Mouse (Mus musculus): Measurements from ENCODE around the gene Osbpl9. TPM values are rescaled to one million over a fixed set of nuclear protein-coding genes. Genes with fewer than 3 reads are reported as not detected.

Osbpl9 gene
- total and polyA plus RNA-seq, 3 experiments = 55.5 to 73.5 (median 59.2) TPM

DNA sequence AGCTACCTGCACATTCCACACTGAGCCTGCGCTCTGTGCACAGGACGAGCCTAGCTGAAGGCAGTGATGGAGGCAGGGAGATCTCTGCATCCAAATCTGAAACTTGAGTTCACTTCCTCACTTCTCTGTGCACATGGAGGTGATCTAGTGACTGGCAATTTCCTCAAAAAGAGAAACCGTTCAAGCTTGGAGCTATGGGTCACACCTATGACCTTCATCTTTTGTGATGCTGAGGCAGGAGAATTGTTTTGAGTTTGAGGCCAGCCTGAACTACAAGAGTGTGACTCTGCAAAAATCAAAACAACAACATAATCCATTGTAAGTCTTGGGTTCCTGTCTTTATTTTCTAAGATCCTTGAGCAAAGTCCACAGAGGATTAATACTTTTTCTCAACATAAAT is 128.8 kb downstream of the Osbpl9 start:
- Histone ChIP-seq H3K4me1 (ENCODE audit: control insufficient read depth in 1 of 2, insufficient read depth in 2 of 2) (peaks cover 4 to 13% of the 10 kb centered on the region in 2 experiments; a peak in 3 of 4 replicates), H3K9ac (ENCODE audit: insufficient read depth, low read depth) (no peak overlapping the region), H3K79me2 (replicated peaks; ENCODE audit: control insufficient read depth, extremely low read depth, insufficient read depth, poor library complexity, severe bottlenecking) (no peaks in the 10 kb centered on the region), H3K36me3 (replicated peaks in 1 of 2; ENCODE audit: control insufficient read depth in 1 of 2, insufficient read depth in 1 of 2, low read length in 1 of 2) (peaks cover 44 to 66% of the 10 kb centered on the region in 2 experiments), H3K4me3 (replicated peaks in 1 of 3; ENCODE audit: low read depth in 2 of 3, low read length in 2 of 3, poor library complexity in 1 of 3) (no peak overlapping the region), H3K9me3 (replicated peaks; ENCODE audit: low read length) (no peaks in the 10 kb centered on the region), H3K4me2 (ENCODE audit: insufficient read depth, low read depth, poor library complexity, severe bottlenecking) (no peak overlapping the region), H3K27me3 (replicated peaks) (no peaks in the 10 kb centered on the region), H3K27ac (ENCODE audit: insufficient read depth, low read depth) (no peak overlapping the region)
- no peak for DNase-seq (ENCODE audit: extremely low read depth)
- in situ Hi-C loops (cut with MboI; ENCODE audit: low pct_ligation_motif_present, low pct_unique_long_range_greater_than_20kb, low sequenced_read_pairs) (no loop called here), dilution Hi-C loops (cut with MboI; ENCODE audit: extremely low pct_ligation_motif_present, extremely low pct_unique_long_range_greater_than_20kb, low sequenced_read_pairs) (no loop called here)
- TF ChIP-seq TBP (conservative IDR thresholded peaks at IDR 0.05; ENCODE audit: low read depth, low read length) = no peak
- no peak for TF ChIP-seq CHD1 (IDR thresholded peaks at IDR 0.05; ENCODE audit: low read depth, low read length)
- TF ChIP-seq E2F4 (IDR thresholded peaks at IDR 0.05; ENCODE audit: insufficient replicate concordance, low read depth, low read length) = no peak
- no peak for TF ChIP-seq MYC (IDR thresholded peaks at IDR 0.05; ENCODE audit: low read depth, low read length)
- TF ChIP-seq SMC3 (IDR thresholded peaks at IDR 0.05; ENCODE audit: low read depth, low read length) = no peak
- no peak for TF ChIP-seq RCOR1 (conservative IDR thresholded peaks at IDR 0.05; ENCODE audit: low read depth, low read length)
- no peak for TF ChIP-seq CHD2 (IDR thresholded peaks at IDR 0.05; ENCODE audit: low read length)
- no peak for TF ChIP-seq USF2 (conservative IDR thresholded peaks at IDR 0.05; ENCODE audit: low read depth, low read length)
- TF ChIP-seq TCF12 (IDR thresholded peaks at IDR 0.05; ENCODE audit: low read depth, low read length) = no peak
- TF ChIP-seq ZMIZ1 (IDR thresholded peaks at IDR 0.05; ENCODE audit: low read depth, low read length) = no peak
- no peak for TF ChIP-seq EP300 (IDR thresholded peaks at IDR 0.05; ENCODE audit: low read length)
- no peak for TF ChIP-seq UBTF (IDR thresholded peaks at IDR 0.05; ENCODE audit: low read depth, low read length)
- TF ChIP-seq ZKSCAN1 (IDR thresholded peaks at IDR 0.05; ENCODE audit: borderline replicate concordance, low read depth, low read length) = no peak
- TF ChIP-seq HCFC1 (IDR thresholded peaks at IDR 0.05; ENCODE audit: low read depth, low read length) = no peak
- TF ChIP-seq MAX (IDR thresholded peaks at IDR 0.05; ENCODE audit: low read length) = no peak
- no peak for TF ChIP-seq JUND (conservative IDR thresholded peaks at IDR 0.05; ENCODE audit: low read depth, low read length)

DNA sequence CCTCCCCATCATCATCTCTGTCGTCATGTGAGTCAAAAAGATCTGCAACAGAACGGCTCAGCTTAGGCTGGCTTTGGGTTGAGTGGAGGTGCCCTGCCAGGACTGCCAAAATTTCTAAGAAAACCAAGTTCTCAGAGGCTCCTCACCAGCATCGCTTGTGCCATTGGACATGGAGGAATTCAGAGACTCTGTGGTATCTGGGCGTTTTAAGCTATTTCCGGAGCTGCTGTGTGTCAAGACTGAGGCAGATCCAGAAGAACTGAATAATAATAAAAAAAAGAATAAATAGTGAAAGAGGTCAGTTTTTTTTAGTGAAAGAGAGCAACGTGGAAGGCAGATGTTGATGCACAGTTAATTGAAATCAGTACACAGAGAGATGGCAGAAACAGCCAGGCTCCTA is 129.2 kb downstream of the Osbpl9 start:
- dilution Hi-C loops (cut with MboI; ENCODE audit: extremely low pct_ligation_motif_present, extremely low pct_unique_long_range_greater_than_20kb, low sequenced_read_pairs) = no loop called here
- H3K27ac ChIP-seq (ENCODE audit: insufficient read depth, low read depth) = no peak overlapping the region
- no peak overlapping the region for H3K9ac ChIP-seq (ENCODE audit: insufficient read depth, low read depth)
- H3K36me3 ChIP-seq (replicated peaks in 1 of 2; ENCODE audit: control insufficient read depth in 1 of 2, insufficient read depth in 1 of 2, low read length in 1 of 2) = peaks cover 47 to 67% of the 10 kb centered on the region in 2 experiments
- H3K27me3 ChIP-seq (replicated peaks) = no peaks in the 10 kb centered on the region
- no peak overlapping the region for H3K4me2 ChIP-seq (ENCODE audit: insufficient read depth, low read depth, poor library complexity, severe bottlenecking)
- no peaks in the 10 kb centered on the region for H3K79me2 ChIP-seq (replicated peaks; ENCODE audit: control insufficient read depth, extremely low read depth, insufficient read depth, poor library complexity, severe bottlenecking)
- TF ChIP-seq TCF12 (IDR thresholded peaks at IDR 0.05; ENCODE audit: low read depth, low read length) = no peak
- no peak for TF ChIP-seq PAX5 (IDR thresholded peaks at IDR 0.05; ENCODE audit: low read length)
- TF ChIP-seq USF1 (IDR thresholded peaks at IDR 0.05; ENCODE audit: low read depth, low read length) = no peak
- no peak for TF ChIP-seq ETS1 (conservative IDR thresholded peaks at IDR 0.05; ENCODE audit: low read depth, low read length)
- no peak for TF ChIP-seq ZKSCAN1 (IDR thresholded peaks at IDR 0.05; ENCODE audit: borderline replicate concordance, low read depth, low read length)
- no peak for TF ChIP-seq IRF4 (IDR thresholded peaks at IDR 0.05; ENCODE audit: low read depth, low read length)
- no peak for TF ChIP-seq CHD1 (IDR thresholded peaks at IDR 0.05; ENCODE audit: low read depth, low read length)
- TF ChIP-seq ZC3H11A (IDR thresholded peaks at IDR 0.05; ENCODE audit: low read depth, low read length) = no peak
- no peak for TF ChIP-seq CTCF (conservative IDR thresholded peaks at IDR 0.05 in 1 of 2, IDR thresholded peaks at IDR 0.05 in 1 of 2; ENCODE audit: low read depth in 2 of 2, low read length in 2 of 2)
- no peak for TF ChIP-seq NRF1 (IDR thresholded peaks at IDR 0.05; ENCODE audit: low read depth, low read length)
- TF ChIP-seq KAT2A (IDR thresholded peaks at IDR 0.05; ENCODE audit: insufficient replicate concordance, low read length) = no peak
- TF ChIP-seq E2F4 (IDR thresholded peaks at IDR 0.05; ENCODE audit: insufficient replicate concordance, low read depth, low read length) = no peak
- TF ChIP-seq UBTF (IDR thresholded peaks at IDR 0.05; ENCODE audit: low read depth, low read length) = no peak
- TF ChIP-seq MAZ (IDR thresholded peaks at IDR 0.05; ENCODE audit: low read depth, low read length) = no peak
- TF ChIP-seq EP300 (IDR thresholded peaks at IDR 0.05; ENCODE audit: low read length) = no peak
- TF ChIP-seq BHLHE40 (IDR thresholded peaks at IDR 0.05; ENCODE audit: low read depth, low read length) = no peak
- TF ChIP-seq MEF2A (IDR thresholded peaks at IDR 0.05; ENCODE audit: borderline replicate concordance, low read depth, low read length) = no peak
- in situ Hi-C loops (cut with MboI; ENCODE audit: low pct_ligation_motif_present, low pct_unique_long_range_greater_than_20kb, low sequenced_read_pairs) = no loop called here
- H3K4me3 ChIP-seq (replicated peaks in 1 of 3; ENCODE audit: low read depth in 2 of 3, low read length in 2 of 3, poor library complexity in 1 of 3) = no peak overlapping the region
- H3K4me1 ChIP-seq (ENCODE audit: control insufficient read depth in 1 of 2, insufficient read depth in 2 of 2) = peaks cover 4 to 13% of the 10 kb centered on the region in 2 experiments; a peak in 3 of 4 replicates
- no peak for DNase-seq (ENCODE audit: extremely low read depth)
- no peaks in the 10 kb centered on the region for H3K9me3 ChIP-seq (replicated peaks; ENCODE audit: low read length)

All from CH12.LX (cell line).